Mouse (Mus musculus): ENCODE measurements at regions not wholly inside any gene's neighbourhood (a gene's known extent, or its start where the extent isn't known, plus 50 kb on each side); places are given as distances from the start of the nearest gene placed in this dataset.
"Not testable (repeated sequence)": the region's sequence is repeated elsewhere in the genome, so short reads cannot be mapped to it uniquely, and the experiment has no call there.

GRCm38 (mm10) chr1:14109190-14109482 lies 1984.0 kb downstream of the 4930444P10Rik start:
- DNase-seq = peak; percentile 5

- peak; percentile 75 for DNase-seq
Measured at GRCm38 (mm10) chr1:14108450-14109189, 1984.5 kb downstream of the 4930444P10Rik start.

- not testable (repeated sequence) for DNase-seq
Measured at GRCm38 (mm10) chr1:14105521-14105920, 1987.6 kb downstream of the 4930444P10Rik start.

- DNase-seq = no peak
Measured at GRCm38 (mm10) chr1:14104529-14104928, 1988.6 kb downstream of the 4930444P10Rik start.

- no peak for DNase-seq
Measured at GRCm38 (mm10) chr1:14099031-14099430, 1994.1 kb downstream of the 4930444P10Rik start.

- no peak for DNase-seq
Measured at GRCm38 (mm10) chr1:14097567-14098228, 1995.4 kb downstream of the 4930444P10Rik start.

- DNase-seq = no peak
Measured at GRCm38 (mm10) chr1:14064856-14065255, 2028.3 kb downstream of the 4930444P10Rik start.

GRCm38 (mm10) chr1:14036163-14036562 lies 2057.0 kb downstream of the 4930444P10Rik start:
- no peak for DNase-seq

GRCm38 (mm10) chr1:14011484-14011883 lies 2081.6 kb downstream of the 4930444P10Rik start:
- DNase-seq = no peak

- no peak for DNase-seq
Measured at GRCm38 (mm10) chr1:14010789-14011188, 2082.3 kb downstream of the 4930444P10Rik start.

GRCm38 (mm10) chr1:14002550-14002949 lies 2090.6 kb downstream of the 4930444P10Rik start:
- no peak for DNase-seq

- peak; percentile 36 for DNase-seq
Measured at GRCm38 (mm10) chr1:14001431-14001830, 2091.7 kb downstream of the 4930444P10Rik start.

- peak; percentile 9 for DNase-seq
Measured at GRCm38 (mm10) chr1:14000605-14001395, 2092.3 kb downstream of the 4930444P10Rik start.

- no peak for DNase-seq
Measured at GRCm38 (mm10) chr1:13998178-13998708, 2094.9 kb downstream of the 4930444P10Rik start.

- DNase-seq = no peak
Measured at GRCm38 (mm10) chr1:13993825-13994509, 2099.2 kb downstream of the 4930444P10Rik start.

GRCm38 (mm10) chr1:13992978-13993377 lies 2100.1 kb downstream of the 4930444P10Rik start:
- DNase-seq = no peak

GRCm38 (mm10) chr1:13989360-13989759 lies 2103.8 kb downstream of the 4930444P10Rik start:
- no peak for DNase-seq

GRCm38 (mm10) chr1:13984833-13985232 lies 2108.3 kb downstream of the 4930444P10Rik start:
- DNase-seq = no peak

GRCm38 (mm10) chr1:13980273-13980672 lies 2112.9 kb downstream of the 4930444P10Rik start:
- no peak for DNase-seq

GRCm38 (mm10) chr1:13978640-13979039 lies 2114.5 kb downstream of the 4930444P10Rik start:
- no peak for DNase-seq

- no peak for DNase-seq
Measured at GRCm38 (mm10) chr1:13977207-13977606, 2115.9 kb downstream of the 4930444P10Rik start.

- DNase-seq = no peak
Measured at GRCm38 (mm10) chr1:13949241-13949640, 2143.9 kb downstream of the 4930444P10Rik start.
